Mouse (Mus musculus) common myeloid progenitor, adult 5-6 weeks (primary cell): ENCODE results near the gene Naglu. TPM values are rescaled to one million over a fixed set of nuclear protein-coding genes. Genes with fewer than 3 reads are reported as not detected.
"Not testable (repeated sequence)": the region's sequence is repeated elsewhere in the genome, so short reads cannot be mapped to it uniquely, and the experiment has no call there.

Experiments
- ATAC-seq: replicated peaks from 2 replicates; pipeline ENCODE4 v1.8.0; 2016; ENCODE audit warnings: low read depth, mild to moderate bottlenecking, moderate TSS enrichment, inconsistent platforms; ENCODE audit not compliant: poor library complexity, severe bottlenecking
- total RNA-seq: library from RNA; stranded (forward); fragments of 200-1000, 187-1606 nt; gene quantifications from 2 replicates; pipeline ENCODE4 v1.2.3, GENCODE M21; 2017

Naglu gene
- total RNA-seq, 1 experiment from 2014 or later: 8.3 TPM

- peak; percentile 30 for ATAC-seq
Observed at GRCm38 (mm10) chr11:101119131-101119760, 49.4 kb downstream of the Naglu start.

DNA sequence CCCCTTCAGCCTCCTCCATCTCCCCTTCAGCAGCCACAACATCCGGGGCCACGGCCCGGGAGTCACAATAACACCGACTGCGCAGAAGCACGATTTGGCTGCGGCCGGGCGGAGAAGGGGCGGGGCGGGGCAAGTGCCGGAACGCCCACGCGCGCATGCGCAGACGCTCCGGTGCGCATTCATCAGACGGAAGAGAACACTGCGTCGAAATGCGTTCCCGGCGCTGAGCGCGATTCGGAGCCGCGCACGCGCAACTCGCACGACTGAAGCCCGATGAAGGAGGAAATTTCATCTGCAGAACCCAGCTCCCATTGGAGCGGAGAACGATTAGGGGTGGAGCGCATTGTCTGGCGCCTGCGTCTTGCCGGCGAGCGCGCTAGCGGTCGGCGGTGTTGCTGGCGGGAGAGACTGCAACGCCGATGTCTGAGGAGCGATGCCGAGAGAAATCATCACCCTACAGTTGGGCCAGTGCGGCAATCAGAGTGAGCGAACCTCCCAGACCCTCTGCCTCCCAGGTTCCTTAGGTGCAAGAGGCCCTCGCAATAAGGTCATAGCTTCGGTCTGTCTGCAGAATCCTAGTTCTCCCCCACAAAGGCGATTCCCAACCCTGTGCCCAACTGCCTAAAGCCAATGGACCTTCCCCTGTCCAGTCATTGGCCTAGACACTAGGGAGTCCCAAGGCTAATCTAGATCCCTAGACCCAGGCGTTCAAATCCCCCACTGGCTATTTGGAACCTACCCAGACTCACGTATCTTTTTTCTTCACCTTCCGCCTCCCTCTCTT is 50.1 kb downstream of the Naglu start, which contains the start of the genes Retreg3 and Tubg1:
TSS of gene Retreg3 (minus strand) at position 133 of the 784 bp plus-strand sequence.
TSS of gene Tubg1 (plus strand) at position 178 of the 784 bp plus-strand sequence.
- ATAC-seq: peak; percentile 89

DNA sequence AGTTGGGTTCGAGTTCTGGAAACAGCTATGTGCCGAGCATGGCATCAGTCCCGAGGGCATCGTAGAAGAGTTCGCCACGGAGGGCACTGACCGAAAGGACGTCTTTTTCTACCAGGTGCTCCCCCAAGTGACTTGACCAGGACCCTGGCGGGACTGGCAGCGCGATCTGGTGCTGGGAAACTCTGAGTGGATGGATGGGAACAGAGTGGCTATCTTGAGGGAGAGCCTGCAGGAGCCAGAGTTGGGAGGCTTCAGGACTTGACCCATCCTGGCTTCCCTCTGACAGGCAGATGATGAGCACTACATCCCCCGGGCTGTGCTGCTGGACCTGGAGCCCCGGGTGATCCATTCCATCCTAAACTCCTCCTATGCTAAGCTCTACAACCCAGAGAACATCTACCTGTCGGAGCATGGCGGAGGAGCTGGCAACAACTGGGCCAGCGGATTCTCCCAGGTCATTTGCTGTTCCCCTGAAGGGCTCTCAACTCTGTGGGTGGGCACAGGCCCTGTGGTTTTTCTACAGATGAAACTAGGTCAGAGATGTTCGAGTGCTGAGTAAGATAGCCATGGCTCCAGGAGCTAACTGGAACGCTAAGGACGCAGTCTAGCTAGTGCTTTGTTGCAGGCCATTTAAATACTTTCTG is 50.9 kb downstream of the Naglu start:
- no peak for ATAC-seq

DNA sequence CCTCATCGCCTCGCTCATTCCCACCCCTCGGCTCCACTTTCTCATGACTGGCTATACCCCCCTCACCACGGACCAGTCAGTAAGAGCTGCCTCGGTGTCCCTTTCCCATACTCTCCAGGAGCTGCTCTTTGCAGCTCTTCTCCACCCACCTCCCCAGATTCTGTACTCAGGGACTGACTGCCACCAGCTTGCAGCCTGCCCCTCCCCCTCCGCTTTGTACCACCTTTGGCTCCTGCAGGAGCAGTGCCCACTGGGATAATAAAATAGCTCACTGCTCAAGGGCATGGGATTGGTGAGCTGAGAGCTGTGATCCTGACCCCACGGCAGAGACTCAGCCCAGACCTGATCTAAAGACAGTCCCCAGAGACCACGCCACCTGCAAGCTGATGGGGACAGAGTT is 54.7 kb downstream of the Naglu start:
- ATAC-seq: not testable (repeated sequence)

- not testable (repeated sequence) for ATAC-seq
Observed at GRCm38 (mm10) chr11:101125008-101125407, 55.2 kb downstream of the Naglu start.

DNA sequence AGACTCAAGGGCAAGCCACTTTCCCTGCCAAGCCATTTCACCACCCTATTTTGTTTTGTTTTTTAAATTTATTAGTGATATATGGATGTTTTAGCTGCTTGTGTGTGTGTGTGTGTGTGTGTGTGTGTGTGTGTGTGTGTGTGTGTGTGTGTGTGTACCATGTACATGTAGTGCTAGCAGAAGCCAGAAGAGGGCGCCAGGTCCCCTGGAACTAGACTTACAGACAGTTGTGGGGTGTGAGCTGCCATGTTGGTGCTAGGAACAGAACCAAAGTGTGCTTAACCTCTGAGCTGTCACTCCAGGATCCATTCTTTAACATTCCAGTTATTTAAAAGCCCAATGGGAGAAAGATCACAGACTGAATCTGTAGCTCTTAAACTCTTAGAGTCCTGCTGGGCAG is 57.3 kb downstream of the Naglu start:
- ATAC-seq: no peak

Other genes starting within 250 kb of the Naglu start
- 49.4 and 64.4 TPM in 2 replicates for gene Stat5b, start 219.3 kb upstream of the Naglu start, total RNA-seq
- 44.4 and 52.7 TPM in 2 replicates for gene Stat5a, start 210.7 kb upstream of the Naglu start, total RNA-seq
- 59.6 and 74.9 TPM in 2 replicates for gene Stat3, start 130.5 kb upstream of the Naglu start, total RNA-seq
- gene Cavin1, start 99.1 kb upstream of the Naglu start, total RNA-seq: 8.4 and 10.6 TPM in 2 replicates
- gene Atp6v0a1, start 60.6 kb upstream of the Naglu start, total RNA-seq: 16.2 and 25.9 TPM in 2 replicates
- gene Hsd17b1, start 8.4 kb downstream of the Naglu start, total RNA-seq: 1.2 TPM in 1 of 2 replicates, not detected in the other
- gene Coasy, start 12.6 kb downstream of the Naglu start, total RNA-seq: 13.3 and 23.2 TPM in 2 replicates
- gene Mlx, start 17.3 kb downstream of the Naglu start, total RNA-seq: 30.0 and 31.1 TPM in 2 replicates
- 46.7 and 57.6 TPM in 2 replicates for gene Psmc3ip, start 25.4 kb downstream of the Naglu start, total RNA-seq
- 21.7 and 32.1 TPM in 2 replicates for gene Retreg3, start 49.9 kb downstream of the Naglu start, total RNA-seq
- gene Tubg1, start 49.9 kb downstream of the Naglu start, total RNA-seq: 32.5 and 37.8 TPM in 2 replicates
- gene Tubg2, start 85.9 kb downstream of the Naglu start, total RNA-seq: not detected in 2 replicates
- 0.05 TPM in 2 replicates for gene Cntnap1, start 100.5 kb downstream of the Naglu start, total RNA-seq
- gene Plekhh3, start 101.3 kb downstream of the Naglu start, total RNA-seq: 0.15 and 0.32 TPM in 2 replicates
- gene Ccr10, start 105.4 kb downstream of the Naglu start, total RNA-seq: not detected in 2 replicates
- gene Ezh1, start 156.5 kb downstream of the Naglu start, total RNA-seq: 15.3 and 22.8 TPM in 2 replicates
- gene Ramp2, start 176.0 kb downstream of the Naglu start, total RNA-seq: 0.58 TPM in 1 of 2 replicates, not detected in the other
- 51.5 and 61.9 TPM in 2 replicates for gene Vps25, start 183.7 kb downstream of the Naglu start, total RNA-seq
- gene Wnk4, start 190.6 kb downstream of the Naglu start, total RNA-seq: not detected in 2 replicates
- 1.5 and 5.4 TPM in 2 replicates for gene Cntd1, start 209.0 kb downstream of the Naglu start, total RNA-seq
- gene Coa3, start 209.1 kb downstream of the Naglu start, total RNA-seq: 34.3 and 43.1 TPM in 2 replicates
- 152 and 208 TPM in 2 replicates for gene Becn1, start 232.3 kb downstream of the Naglu start, total RNA-seq
- gene Psme3, start 246.2 kb downstream of the Naglu start, total RNA-seq: 112 and 153 TPM in 2 replicates